Mouse (Mus musculus) hematopoietic stem cell, adult 5-6 weeks (primary cell): ENCODE measurements around the gene Fras1. TPM values are rescaled to one million over a fixed set of nuclear protein-coding genes. Genes with fewer than 3 reads are reported as not detected.

ENCODE experiments used
- ATAC-seq, 2 experiments: fragments of 125-278 bp in 1 of 2; replicated peaks in 1 of 2; 2 replicates each; pipeline ENCODE4 v1.8.0; 2016 to 2017; ENCODE audit warnings: inconsistent platforms in 2 of 2, mild to moderate bottlenecking in 2 of 2, moderate number of reproducible peaks in 2 of 2, low read depth in 1 of 2, moderate TSS enrichment in 1 of 2; ENCODE audit not compliant: low FRiP score in 2 of 2, poor library complexity in 2 of 2, severe bottlenecking in 2 of 2, insufficient read depth in 1 of 2, low TSS enrichment in 1 of 2
- total RNA-seq: library from RNA; stranded (forward); fragments of 172-1452, 232-1000 nt; gene quantifications from 2 replicates; pipeline ENCODE4 v1.2.3, GENCODE M21; 2017

The Fras1 gene
- total RNA-seq, 1 experiment from 2014 or later, result not detected

GRCm38 (mm10) chr5:96391086-96391485, 17.3 kb downstream of the Fras1 start:
- no peak for ATAC-seq

GRCm38 (mm10) chr5:96394947-96395346, 21.2 kb downstream of the Fras1 start:
- no peak for ATAC-seq

- ATAC-seq, result no peak
Observed at GRCm38 (mm10) chr5:96395786-96396650, 22.3 kb downstream of the Fras1 start.

- no peak for ATAC-seq
Observed at GRCm38 (mm10) chr5:96402555-96402954, 28.8 kb downstream of the Fras1 start.

- ATAC-seq, result no peak
Observed at GRCm38 (mm10) chr5:96405139-96405842, 31.5 kb downstream of the Fras1 start.

GRCm38 (mm10) chr5:96408291-96408690, 34.5 kb downstream of the Fras1 start:
- no peak for ATAC-seq

GRCm38 (mm10) chr5:96412754-96413394, 39.1 kb downstream of the Fras1 start:
- ATAC-seq, result no peak

- ATAC-seq, result no peak
Observed at GRCm38 (mm10) chr5:96417121-96417520, 43.4 kb downstream of the Fras1 start.

GRCm38 (mm10) chr5:96421550-96421949, 47.8 kb downstream of the Fras1 start:
- ATAC-seq, result no peak

- ATAC-seq, result no peak
Observed at GRCm38 (mm10) chr5:96422716-96423115, 49.0 kb downstream of the Fras1 start.

- no peak for ATAC-seq
Observed at GRCm38 (mm10) chr5:96425391-96425790, 51.6 kb downstream of the Fras1 start.

- no peak for ATAC-seq
Observed at GRCm38 (mm10) chr5:96429532-96430141, 55.9 kb downstream of the Fras1 start.

GRCm38 (mm10) chr5:96437870-96438269, 64.1 kb downstream of the Fras1 start:
- no peak for ATAC-seq

GRCm38 (mm10) chr5:96439811-96440210, 66.1 kb downstream of the Fras1 start:
- ATAC-seq, result no peak

GRCm38 (mm10) chr5:96447460-96447859, 73.7 kb downstream of the Fras1 start:
- no peak for ATAC-seq

GRCm38 (mm10) chr5:96452027-96452426, 78.3 kb downstream of the Fras1 start:
- ATAC-seq, result no peak

- no peak for ATAC-seq
Observed at GRCm38 (mm10) chr5:96453386-96453785, 79.6 kb downstream of the Fras1 start.

- no peak for ATAC-seq
Observed at GRCm38 (mm10) chr5:96454422-96454821, 80.7 kb downstream of the Fras1 start.
